Mouse (Mus musculus) liver, postnatal 0 days (tissue): ENCODE measurements at regions not wholly inside any gene's neighbourhood (a gene's known extent, or its start where the extent isn't known, plus 50 kb on each side); places are given as distances from the start of the nearest gene placed in this dataset.

Experiments
- CTCF ChIP-seq: sonication (generic); IDR thresholded peaks from 2 replicates; pipeline ENCODE4 v1.5.1; 2016; ENCODE audit warnings: antibody characterized with exemption, low read depth
- EP300 ChIP-seq: IDR thresholded peaks from 2 replicates; pipeline ENCODE4 v1.6.1; 2016; ENCODE audit warnings: antibody characterized with exemption, low read depth, mild to moderate bottlenecking

GRCm38 (mm10) chr4:125413833-125414719, 76.4 kb upstream of the Grik3 start:
- TF ChIP-seq CTCF (no peak), EP300 (no peak)
